Mouse (Mus musculus): ENCODE measurements at regions not wholly inside any gene's neighbourhood (a gene's known extent, or its start where the extent isn't known, plus 50 kb on each side); places are given as distances from the start of the nearest gene placed in this dataset.

- TF ChIP-seq CTCF (IDR thresholded peaks at IDR 0.05) (no peak), EP300 (IDR thresholded peaks at IDR 0.05) (no peak)
These were observed 215.1 kb upstream of the Ccdc122 start for GRCm38 (mm10) chr14:76821484-76821883.
